Mouse (Mus musculus) erythroblast, adult 5-6 weeks (primary cell): ENCODE data around the gene Kmt2a. TPM values are rescaled to one million over a fixed set of nuclear protein-coding genes. Genes with fewer than 3 reads are reported as not detected.

Experiments used
- ATAC-seq: replicated peaks from 2 replicates; pipeline ENCODE4 v1.8.0; 2016; ENCODE audit warnings: moderate number of reproducible peaks, mild to moderate bottlenecking, moderate TSS enrichment, inconsistent platforms; ENCODE audit not compliant: poor library complexity, low FRiP score, severe bottlenecking
- total RNA-seq, 2 experiments: library from RNA; stranded (forward) in 1 of 2; stranded (reverse) in 1 of 2; fragments of 150-400 nt in 1 of 2; fragments of 200-764, 138-1000 nt in 1 of 2; gene quantifications; 2 replicates each; pipeline versions ENCODE4 v1.2.3 to v1.2.4; 2015 to 2017; ENCODE audit warnings: low replicate concordance in 2 of 2

Gene Kmt2a
- total RNA-seq, 2 experiments from 2014 or later = 7.8 to 15.8 TPM

DNA sequence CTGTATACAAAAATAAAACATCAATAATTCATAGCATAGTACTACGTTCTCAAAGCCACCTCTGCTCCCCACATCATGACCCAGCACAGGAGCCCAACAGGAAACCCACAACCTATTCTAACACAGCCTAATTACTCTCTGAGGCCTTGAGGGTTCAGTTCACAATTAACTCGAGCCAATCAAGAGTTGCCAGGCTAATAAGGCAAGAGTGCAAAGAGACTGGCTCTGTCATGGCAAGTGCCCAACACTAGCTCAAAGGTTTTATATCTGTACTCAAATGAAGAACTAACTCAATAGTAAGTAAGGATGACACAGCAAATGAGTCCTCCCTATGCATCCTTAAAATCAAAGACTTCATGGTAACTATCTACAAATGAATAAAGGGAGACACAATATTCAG lies 50.6 kb downstream of the Kmt2a start:
- ATAC-seq = no peak

DNA sequence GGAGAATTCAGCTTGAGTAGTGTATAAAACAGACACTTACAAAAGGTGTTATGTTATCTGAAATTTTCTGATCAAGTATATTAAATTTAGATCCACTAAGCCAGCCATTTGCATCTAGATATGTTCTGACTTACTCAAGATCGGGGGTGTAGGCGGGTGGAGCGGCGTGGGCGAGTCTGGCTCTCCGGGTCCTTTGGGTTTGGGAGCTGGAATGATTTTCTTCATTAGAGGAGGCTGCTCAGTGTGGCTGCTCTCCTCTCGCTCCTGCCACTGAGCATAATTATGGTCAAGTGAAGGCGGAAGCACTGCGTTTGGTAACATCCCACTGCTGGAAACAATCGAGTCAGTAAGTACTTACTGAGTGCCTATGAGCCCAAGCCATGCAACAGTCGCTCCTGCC lies 52.2 kb downstream of the Kmt2a start:
- no peak for ATAC-seq

DNA sequence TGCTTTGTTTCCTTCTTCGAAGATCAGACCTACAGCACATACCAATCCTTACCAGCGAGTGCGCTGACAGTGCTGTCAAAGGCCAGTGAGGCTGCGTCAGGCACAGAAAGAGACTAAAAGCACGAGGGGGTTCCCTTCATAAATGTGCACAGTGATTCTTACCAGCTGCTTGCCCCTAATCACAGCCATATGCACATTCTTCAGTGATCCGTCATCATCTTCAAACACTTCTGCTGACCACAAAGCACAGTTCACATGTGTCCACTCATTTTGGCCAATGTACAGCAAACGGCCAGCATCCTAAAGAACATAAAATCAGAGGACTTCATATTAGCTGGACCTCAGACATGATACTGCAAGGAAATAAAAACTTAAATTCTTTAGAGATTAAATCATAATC lies 54.4 kb downstream of the Kmt2a start:
- ATAC-seq = no peak

DNA sequence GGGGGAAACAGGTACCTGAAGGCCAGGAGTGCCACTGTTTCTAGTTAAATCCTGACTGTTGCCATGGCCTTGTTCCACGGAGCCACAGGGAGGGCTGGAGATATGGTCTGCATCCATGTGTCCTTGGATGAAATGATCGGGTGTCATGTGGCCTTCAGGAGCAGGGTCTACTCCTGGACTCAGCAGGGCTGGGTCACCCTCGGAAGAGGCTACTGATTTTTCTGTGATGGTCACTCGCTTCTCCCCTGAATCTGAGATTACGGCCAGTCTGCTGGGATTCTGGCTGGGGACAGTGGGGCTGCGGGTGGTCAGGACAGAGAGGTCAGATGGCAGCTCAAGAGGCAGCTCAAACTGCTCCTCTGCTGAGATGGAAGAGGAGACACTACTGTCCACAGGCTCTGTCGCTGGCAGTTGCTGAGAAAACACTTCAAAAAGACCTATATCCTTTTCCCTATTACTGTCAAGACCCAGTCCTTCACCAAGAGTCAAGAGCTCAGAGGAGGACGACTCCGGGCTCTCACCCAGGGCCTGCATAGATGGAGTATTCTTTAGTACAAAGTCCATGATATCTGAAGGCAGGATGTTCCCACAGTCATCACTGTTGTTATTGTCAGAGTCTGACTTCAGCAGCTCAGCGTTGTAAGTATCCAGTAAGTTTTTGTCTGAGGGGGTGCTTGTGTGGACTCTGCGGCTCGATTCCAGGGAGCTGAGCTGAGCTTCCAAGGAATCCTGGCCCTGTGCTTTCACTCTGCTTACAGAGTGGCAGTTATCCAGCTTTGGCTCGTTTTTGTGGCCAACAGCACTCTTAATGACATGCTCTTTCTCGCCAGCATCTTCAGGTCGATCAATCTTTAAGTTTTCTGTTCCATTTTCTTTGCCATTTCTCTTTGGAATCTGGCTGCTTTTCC lies 60.9 kb downstream of the Kmt2a start:
- no peak for ATAC-seq

DNA sequence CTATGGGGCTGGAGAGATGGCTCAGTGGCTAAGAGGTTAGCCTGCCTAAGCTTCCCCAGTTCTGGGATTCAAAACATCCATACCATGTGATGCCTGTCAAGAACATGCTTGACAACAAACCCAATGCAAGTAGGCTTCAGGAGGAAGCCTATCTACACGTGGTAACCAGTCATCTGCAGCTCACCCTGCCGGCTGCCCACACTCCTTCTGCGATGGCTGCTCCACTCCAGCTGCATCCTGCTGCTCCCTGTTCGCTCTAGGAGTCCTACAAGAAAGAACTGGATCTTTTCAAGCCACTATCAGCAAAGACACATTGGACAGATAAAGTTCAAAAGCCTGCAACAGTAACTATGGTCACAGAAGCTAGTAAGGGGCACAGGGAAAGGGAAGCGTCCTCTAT lies 63.6 kb downstream of the Kmt2a start:
- no peak for ATAC-seq

DNA sequence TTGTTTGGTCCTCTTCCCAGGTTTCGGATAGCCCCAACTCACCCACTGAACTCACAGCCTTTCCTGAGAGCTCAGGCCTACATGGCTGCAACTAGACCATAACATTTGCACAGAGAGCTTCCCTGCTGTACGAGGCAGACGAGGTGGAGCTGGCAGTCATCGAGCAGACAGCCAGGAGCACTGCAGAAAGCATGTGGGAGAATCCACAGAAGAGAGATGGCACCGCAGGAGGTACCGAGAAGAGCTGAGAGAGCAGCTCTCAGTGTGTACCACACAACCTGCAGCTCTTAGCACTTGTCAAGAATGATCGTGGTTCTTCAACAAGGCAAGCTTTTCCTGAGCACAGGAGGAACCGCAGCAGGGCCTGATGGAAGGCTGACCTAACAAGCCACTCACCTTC lies 66.9 kb downstream of the Kmt2a start:
- ATAC-seq = no peak

DNA sequence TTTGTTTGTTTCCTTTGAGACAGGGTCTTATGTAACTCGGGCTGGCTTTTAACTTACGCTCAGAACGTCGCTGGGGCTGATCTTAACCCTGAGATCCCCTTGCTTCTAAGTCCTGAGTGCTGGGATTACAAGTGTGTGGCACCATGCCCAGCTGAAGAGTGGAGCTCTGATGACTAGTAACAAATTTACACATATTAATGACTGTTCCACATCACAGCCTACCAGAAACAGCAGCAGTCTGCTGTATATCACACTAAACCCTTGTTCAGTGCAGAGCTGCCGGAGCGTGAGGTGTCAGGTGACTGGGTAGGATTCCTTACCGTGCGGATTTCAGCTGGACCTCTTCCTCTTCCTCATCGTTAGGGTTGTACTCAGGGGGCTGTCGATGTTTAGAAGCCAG lies 70.8 kb downstream of the Kmt2a start:
- ATAC-seq = no peak

DNA sequence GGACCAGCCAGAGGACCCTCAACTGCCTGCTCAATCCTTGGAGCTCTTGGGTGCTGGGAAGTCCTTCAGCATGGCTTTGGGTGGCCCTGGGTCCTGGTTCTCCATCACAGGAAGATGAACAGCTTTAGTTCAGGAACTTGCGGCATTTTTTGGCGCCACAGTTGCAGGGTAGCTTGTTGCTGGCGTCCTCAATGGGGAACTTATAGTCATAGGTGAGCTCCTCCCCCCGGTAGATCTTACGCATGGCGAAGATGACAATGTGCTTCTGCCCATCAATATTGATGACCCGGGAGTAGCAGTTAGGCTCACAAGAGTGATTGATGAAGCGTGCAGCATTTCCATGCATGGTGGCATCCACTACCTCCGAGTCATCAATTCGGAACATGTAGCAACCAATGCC lies 73.3 kb downstream of the Kmt2a start:
- ATAC-seq = no peak

DNA sequence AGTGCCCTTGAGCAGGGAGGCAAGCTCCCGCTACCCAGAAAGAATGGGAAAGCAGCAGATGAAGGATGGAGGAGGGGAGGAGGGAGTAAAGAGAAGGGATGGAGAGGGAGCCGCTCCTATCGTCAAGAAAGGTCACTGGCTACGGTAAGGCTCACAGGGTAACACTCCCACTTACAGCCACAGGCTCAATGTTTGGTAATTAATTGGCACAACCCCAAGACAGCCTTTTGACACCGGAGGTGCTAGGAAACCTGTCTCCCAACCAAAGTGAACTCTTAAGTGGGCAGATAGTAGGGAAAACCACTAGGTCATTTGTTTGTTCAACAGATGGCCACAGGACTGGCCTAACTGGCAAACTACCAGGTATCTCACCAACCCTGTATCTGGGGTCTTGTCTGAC lies 74.0 kb downstream of the Kmt2a start:
- no peak for ATAC-seq

DNA sequence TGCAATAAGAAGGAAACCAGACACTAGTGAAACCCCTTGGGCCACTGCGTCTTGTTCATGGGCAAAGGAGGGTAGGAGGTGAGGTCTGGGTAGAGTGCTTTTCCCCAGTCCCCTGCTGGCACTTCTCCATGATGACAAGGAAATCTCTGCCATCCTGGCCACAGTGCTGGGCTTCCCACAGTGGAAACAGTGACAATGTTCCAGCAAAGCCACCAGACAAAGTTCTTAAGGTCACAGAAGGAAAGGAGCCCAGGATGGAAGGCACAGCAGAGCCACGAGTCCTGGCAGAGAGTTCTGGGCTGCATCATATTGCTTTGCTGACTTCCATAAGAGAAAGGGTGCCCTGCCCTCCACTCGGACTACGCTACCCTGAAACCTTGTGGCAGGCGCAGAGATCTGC lies 75.6 kb downstream of the Kmt2a start:
- ATAC-seq = no peak

DNA sequence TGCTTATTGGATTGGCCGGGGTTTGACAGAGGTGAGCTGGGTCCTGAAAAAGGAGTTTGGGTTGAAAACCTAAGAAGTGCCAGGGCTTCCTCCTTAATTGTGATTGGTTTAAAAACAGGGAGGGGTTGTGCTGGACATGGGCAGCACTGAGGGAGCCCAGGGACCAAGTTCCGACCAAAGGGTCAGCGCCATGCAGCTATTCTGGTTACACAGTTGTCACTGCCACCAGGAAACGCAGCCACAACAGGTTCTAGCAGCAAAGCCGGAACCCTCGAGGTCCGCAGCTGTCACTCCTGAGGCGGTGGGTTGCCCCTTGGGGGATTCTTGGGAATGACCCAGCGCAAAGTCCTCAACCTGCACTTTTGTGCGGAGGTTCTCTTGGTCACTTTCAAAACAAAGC lies 76.4 kb downstream of the Kmt2a start:
- no peak for ATAC-seq

DNA sequence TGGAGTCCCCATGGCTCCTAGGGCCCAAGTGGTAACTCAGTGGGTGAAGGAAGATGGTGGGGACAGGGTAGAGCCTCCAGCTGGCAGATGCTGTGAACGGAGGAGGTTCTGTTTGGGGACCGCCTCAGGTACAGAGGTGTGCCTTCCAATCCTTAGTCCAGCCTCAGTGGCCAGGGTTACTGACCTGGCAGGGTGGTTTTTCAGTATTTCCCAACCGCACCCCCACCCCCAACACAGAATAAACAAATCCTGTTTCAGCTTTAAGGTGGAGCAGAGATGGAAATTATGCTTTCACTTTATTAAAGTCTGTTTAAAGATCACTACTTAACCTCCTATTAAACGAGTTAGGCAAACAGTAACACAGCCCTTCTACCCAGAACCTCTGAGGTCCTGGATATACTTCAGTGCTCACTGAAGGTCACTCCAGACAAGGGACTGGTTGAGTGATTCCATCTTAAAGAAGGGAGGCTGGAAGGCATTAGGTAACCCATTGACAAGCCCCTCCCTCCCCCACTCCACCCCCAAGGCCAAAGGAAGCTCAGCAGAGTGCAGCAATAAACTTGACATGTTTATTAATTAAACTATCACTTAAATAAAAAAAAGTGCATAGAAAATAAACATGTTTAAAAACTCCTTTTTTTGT lies 78.2 kb downstream of the Kmt2a start, which contains the start of gene Ttc36:
TSS of gene Ttc36 (minus strand) at position 265 of the 643 bp plus-strand sequence.
- no peak for ATAC-seq

DNA sequence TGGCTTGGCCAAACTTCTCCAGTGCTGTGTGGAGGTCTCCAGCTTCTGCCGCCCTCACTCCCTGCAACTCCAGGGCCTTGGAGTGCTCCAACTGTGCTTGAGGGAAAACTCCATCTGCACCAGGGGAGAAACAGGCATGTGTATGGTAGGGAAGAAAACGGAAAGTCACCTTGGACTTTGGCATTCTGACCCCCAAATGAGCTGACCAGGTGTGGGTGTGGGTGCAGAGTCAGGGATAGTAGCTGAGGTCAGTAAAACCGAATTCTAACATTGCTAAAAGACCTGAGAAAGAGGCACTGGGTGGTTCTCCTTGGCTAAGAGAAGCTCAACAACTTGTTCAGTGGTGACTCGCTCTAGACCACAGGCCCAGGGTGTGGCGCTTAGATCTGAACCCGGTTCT lies 79.4 kb downstream of the Kmt2a start:
- no peak for ATAC-seq

DNA sequence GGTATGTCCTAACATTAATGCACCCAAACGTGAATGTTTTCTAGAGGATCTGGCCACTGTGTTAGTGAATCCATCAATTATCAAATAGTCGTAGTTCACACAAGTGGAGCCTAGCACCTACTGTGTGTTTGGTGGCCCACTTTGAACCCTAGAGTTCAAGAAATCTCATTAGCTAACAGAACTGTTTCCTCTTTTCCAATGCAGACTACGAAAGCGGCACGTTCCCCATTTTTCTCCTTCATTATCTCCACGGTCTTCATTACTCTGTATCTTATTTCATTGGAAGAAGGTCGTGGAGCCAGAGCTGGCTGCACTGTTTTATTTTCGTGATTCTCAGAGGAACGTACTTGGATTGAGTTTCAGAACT lies 81.2 kb downstream of the Kmt2a start:
- no peak for ATAC-seq

DNA sequence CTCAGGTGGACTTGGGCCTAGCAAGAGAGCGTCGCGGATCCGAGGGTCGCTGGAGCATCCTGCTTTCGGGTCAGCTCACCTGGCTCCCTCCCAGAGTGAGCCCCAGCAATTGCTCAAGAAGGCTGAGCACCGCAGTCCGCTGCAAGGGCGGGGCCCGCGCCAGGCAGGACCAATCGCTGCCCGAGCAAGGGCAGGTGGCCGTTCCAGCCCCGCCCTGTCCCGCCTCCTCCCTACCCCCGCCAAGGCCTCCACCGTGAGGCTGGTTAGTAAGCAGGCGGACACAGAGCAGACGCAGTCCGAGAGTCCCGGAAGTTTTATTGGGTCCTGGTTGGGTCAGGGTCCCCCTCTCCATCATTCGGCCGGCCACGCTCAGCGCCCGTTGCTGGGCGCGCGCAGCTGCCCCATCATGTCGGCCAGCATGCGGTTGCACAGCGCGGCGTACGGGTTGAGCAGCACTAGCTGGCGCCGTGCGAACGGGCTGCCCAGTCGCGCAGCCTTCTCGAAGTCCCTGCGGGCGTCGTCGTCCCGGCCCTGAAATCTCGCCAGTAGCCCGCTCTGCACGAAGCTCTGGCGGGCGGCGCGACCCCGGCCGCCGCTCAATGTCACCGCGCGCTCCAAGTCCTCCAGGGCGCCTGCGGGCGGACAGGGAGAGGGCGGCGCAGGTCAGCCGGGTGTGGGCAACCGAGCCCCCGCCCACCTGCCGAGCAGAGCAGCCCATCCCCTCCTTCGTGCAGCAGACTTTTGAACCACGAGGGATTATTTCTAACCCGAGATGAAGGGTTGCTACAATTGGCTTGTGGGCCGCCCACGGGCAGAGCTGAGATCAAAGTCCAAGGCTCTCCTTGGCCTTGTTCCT lies 81.8 kb downstream of the Kmt2a start, which contains the start of gene Tmem25:
TSS of gene Tmem25 (minus strand) at position 206 of the 856 bp plus-strand sequence.
- peak; percentile 90 for ATAC-seq

DNA sequence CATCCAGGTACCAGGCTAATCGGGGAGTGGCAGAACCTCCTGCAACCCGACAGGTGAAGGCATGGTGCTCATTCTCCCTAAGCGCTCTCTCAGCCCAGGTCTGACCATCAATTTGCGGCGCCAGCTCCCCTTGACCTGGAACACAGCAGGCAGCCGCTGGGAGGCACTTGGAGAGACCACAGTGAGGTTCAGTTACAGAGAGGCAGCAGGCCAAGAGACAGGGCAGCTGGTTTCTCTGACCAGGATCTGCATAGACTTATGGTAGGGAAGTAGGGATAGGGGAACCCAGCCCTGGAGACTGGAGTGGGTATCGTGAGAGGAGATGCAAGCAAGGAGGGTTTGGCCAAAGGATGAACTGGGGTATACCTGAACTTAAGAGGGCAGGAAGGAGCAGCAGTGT lies 82.8 kb downstream of the Kmt2a start:
- ATAC-seq = no peak

DNA sequence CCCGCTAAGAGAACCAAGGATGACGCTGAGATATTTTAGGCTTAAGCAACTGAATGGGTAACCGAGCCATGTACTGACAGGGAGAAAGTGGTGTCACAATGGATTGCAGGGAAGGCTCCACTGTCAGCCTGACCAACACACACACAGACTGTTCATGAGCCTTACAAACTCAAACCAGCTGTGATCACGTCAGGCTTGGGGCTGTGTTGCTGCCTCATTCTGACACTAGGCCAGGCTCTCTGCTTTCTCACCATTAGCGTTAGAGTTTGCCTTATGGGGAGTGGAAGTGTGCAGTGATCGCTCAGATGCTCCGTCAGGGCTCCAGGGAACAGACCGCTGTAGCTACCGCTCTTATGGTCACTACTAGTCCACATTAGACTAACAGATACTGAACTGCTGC lies 88.3 kb downstream of the Kmt2a start:
- no peak for ATAC-seq

DNA sequence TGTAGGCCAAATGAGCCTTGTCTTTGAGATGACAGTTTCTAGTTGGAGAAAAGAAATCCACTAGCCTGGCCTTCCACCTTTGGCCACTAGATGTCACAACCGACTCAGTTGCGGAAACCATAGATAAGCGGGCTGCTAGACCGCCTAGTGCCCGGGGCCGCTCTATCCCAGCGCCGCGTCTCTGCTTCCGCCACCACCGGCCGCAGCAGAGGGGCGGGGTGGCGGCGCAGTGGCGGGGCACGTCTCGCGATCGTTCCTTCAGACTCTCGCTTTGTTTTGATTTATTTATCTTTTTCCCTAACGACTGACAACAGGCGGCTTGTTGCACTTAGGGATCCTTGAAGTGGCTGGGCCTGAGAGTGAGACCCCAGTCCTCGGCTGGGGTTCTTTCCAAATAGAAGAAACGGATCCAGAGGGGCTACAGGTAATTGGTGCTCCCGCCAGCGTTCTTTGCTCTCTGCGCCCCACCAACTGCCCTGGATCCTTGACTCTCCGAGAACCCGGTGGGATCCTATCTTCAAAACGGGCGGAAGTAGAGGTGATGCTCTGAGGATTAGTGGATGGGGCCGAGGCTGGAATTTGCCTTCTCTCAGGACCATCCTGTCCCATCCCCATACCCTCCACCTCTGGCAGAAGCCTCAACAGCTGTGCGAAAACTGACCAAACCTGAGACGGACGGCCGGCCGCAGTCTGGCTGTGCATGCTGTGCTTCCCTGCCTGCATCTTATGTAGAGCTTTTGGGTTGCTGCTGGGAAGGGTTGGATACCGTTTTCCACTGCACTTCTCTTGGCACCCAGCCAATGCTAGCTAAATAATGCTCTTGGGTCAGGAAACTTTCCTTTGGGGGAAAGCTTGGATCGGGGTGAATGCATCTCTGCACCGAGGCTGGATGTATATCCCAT lies 108.1 kb downstream of the Kmt2a start:
- ATAC-seq = peak; percentile 99

DNA sequence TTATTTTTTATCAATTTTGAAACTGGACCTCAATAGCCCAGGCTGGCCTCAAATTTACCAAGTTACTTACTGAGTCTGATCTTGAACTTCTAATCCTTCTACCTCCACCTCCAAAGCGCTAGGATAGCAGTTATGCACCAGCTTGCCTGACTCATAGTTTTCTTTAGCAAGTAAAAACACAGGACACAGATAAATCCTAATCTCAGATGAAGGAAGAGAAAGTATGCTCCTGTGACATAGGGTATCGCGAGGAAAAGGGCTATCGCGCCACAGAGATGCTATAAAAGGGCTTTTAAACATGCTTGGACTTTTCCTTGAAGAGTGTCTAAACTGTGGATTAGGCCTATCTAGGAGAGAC lies 108.7 kb downstream of the Kmt2a start:
- no peak for ATAC-seq

DNA sequence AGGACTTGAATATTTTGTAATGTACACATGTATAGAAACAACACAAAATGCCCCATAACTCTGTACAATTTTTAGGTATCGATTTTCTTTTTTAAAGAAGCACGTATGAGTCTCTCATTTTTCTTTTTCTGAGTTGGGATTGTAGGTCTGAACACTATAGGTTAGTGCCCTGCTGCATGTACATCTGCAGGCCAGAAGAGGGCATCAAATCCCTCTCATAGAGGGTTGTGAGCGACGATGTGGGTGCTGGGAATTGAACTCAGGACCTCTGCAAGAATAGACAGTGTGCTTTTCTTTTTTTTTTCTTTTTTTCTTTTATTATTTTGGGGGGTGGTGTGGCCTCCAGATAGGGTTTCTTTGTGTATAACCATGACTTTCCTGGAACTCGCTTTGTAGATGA lies 109.7 kb downstream of the Kmt2a start:
- ATAC-seq = no peak
